Mouse (Mus musculus) lung, adult 2 months (tissue): Measurements from ENCODE around the gene Ncoa5. TPM values are rescaled to one million over a fixed set of nuclear protein-coding genes. Genes with fewer than 3 reads are reported as not detected.

Source experiments
- DNase-seq: peaks from one replicate; pipeline ENCODE4 v3.0.0; 2022
- H3K4me1 ChIP-seq: fragments of 200-500 bp; 2 replicates; pipeline ENCODE4 v1.6.1; 2011; ENCODE audit warnings: low read length; ENCODE audit not compliant: control insufficient read depth, insufficient read depth
- H3K4me3 ChIP-seq: fragments of 200-500 bp; replicated peaks from 2 replicates; pipeline ENCODE3; 2011; ENCODE audit warnings: low read depth, mild to moderate bottlenecking, control low read depth, low read length; ENCODE audit errors: extremely low read depth
- CTCF ChIP-seq: fragments of 200-500 bp; IDR thresholded peaks from 2 replicates; pipeline ENCODE4 v1.5.1; 2011; ENCODE audit warnings: mild to moderate bottlenecking, low read length, control low read depth; ENCODE audit not compliant: insufficient read depth
- POLR2A ChIP-seq: fragments of 200-500 bp; IDR thresholded peaks from 2 replicates; pipeline ENCODE4 v1.6.1; 2011; ENCODE audit warnings: low read depth, mild to moderate bottlenecking, control low read depth, low read length, borderline replicate concordance; ENCODE audit errors: extremely low read depth
- WGBS: fragments of 180-500 bp; shearing (Covaris S2); methylation state at CpG from one replicate; pipeline ENCODE4 v1.1.7; 2018; 5-methylcytosine and 5-hydroxymethylcytosine counted together
- polyA plus RNA-seq: library from polyadenylated mRNA; depleted of rRNA; stranded (reverse); fragments of >200 nt; gene quantifications from 2 replicates; pipeline ENCODE4 v1.2.3, GENCODE M21; 2012; rRNA removed

Gene Ncoa5
- 27.7 and 29.1 TPM in 2 replicates for polyA plus RNA-seq

- Histone ChIP-seq H3K4me1 (peaks cover 5% of the 10 kb centered on the region), H3K4me3 (peak within 1 kb of the TSS; percentile 97)
- WGBS = under 1% methylated on average over 103 of the region's 111 CpGs
- DNase-seq = peak; percentile 98
- TF ChIP-seq POLR2A (peak; percentile 64; the same call in 1 of the 2 replicates), CTCF (no peak)
Measured at GRCm38 (mm10) chr2:165034131-165035057, at the start of gene Ncoa5. Ncoa5 (minus strand) TSS chr2:165034867.

GRCm38 (mm10) chr2:165081257-165081656 lies 46.6 kb upstream of the Ncoa5 start:
- 23% methylated on average over 7 of the region's 7 CpGs for WGBS
- DNase-seq = no peak
- Histone ChIP-seq H3K4me1 (no peaks in the 10 kb centered on the region), H3K4me3 (no peak overlapping the region)
- TF ChIP-seq CTCF (no peak), POLR2A (no peak)

- H3K4me1 ChIP-seq = no peaks in the 10 kb centered on the region
- WGBS = 23% methylated on average over 9 of the region's 9 CpGs
- TF ChIP-seq CTCF = no peak
- TF ChIP-seq POLR2A = no peak
- H3K4me3 ChIP-seq = no peak overlapping the region
- DNase-seq = no peak
Measured at GRCm38 (mm10) chr2:165080657-165081056, 46.0 kb upstream of the Ncoa5 start.

- Histone ChIP-seq H3K4me1 (no peaks in the 10 kb centered on the region), H3K4me3 (no peak overlapping the region)
- TF ChIP-seq POLR2A = no peak
- DNase-seq = no peak
- 20% methylated on average over 10 of the region's 10 CpGs for WGBS
Measured at GRCm38 (mm10) chr2:165078605-165079004, 43.9 kb upstream of the Ncoa5 start.

- DNase-seq = no peak
- 49% methylated on average over 8 of the region's 8 CpGs for WGBS
- no peaks in the 10 kb centered on the region for H3K4me1 ChIP-seq
- no peak overlapping the region for H3K4me3 ChIP-seq
- TF ChIP-seq CTCF (no peak), POLR2A (no peak)
Measured at GRCm38 (mm10) chr2:165078045-165078444, 43.4 kb upstream of the Ncoa5 start.

- TF ChIP-seq CTCF = no peak
- no peak for TF ChIP-seq POLR2A
- H3K4me1 ChIP-seq = no peaks in the 10 kb centered on the region
- 9% methylated on average over 9 of the region's 9 CpGs for WGBS
- no peak for DNase-seq
- H3K4me3 ChIP-seq = no peak overlapping the region
Measured at GRCm38 (mm10) chr2:165077055-165077454, 42.4 kb upstream of the Ncoa5 start.

- DNase-seq = peak; percentile 75
Measured at GRCm38 (mm10) chr2:165074937-165075336, 40.3 kb upstream of the Ncoa5 start.

GRCm38 (mm10) chr2:165074081-165074884 lies 39.6 kb upstream of the Ncoa5 start:
- whole genome bisulfite sequencing = 26% methylated on average over 11 of the region's 11 CpGs
- no peaks in the 10 kb centered on the region for H3K4me1 ChIP-seq
- TF ChIP-seq POLR2A = no peak
- no peak for TF ChIP-seq CTCF
- no peak for DNase-seq
- H3K4me3 ChIP-seq = no peak overlapping the region

More at GRCm38 (mm10) chr2:165074937-165075336, 40.3 kb upstream of the Ncoa5 start:
- Histone ChIP-seq H3K4me1 (no peaks in the 10 kb centered on the region), H3K4me3 (no peak overlapping the region)
- WGBS = 38% methylated on average over 2 of the region's 2 CpGs
- TF ChIP-seq POLR2A (no peak), CTCF (peak; percentile 99)

GRCm38 (mm10) chr2:165073381-165073781 lies 38.7 kb upstream of the Ncoa5 start:
- no peak overlapping the region for H3K4me3 ChIP-seq
- TF ChIP-seq POLR2A = no peak
- no peak for TF ChIP-seq CTCF
- DNase-seq = no peak
- 10% methylated on average over 9 of the region's 9 CpGs for WGBS
- H3K4me1 ChIP-seq = no peaks in the 10 kb centered on the region
